Mouse (Mus musculus) G1E (cell line): ENCODE results near the gene Myf6.

ENCODE experiments used
- CTCF ChIP-seq: IDR thresholded peaks from 2 replicates; pipeline ENCODE4 v1.5.1; 2012; ENCODE audit warnings: low read depth, low read length, inconsistent platforms, mixed read lengths
- POLR2AphosphoS5 ChIP-seq: IDR thresholded peaks from 2 replicates; pipeline ENCODE4 v1.6.1; 2012; ENCODE audit warnings: low read depth, low read length, inconsistent platforms; ENCODE audit not compliant: insufficient replicate concordance

DNA sequence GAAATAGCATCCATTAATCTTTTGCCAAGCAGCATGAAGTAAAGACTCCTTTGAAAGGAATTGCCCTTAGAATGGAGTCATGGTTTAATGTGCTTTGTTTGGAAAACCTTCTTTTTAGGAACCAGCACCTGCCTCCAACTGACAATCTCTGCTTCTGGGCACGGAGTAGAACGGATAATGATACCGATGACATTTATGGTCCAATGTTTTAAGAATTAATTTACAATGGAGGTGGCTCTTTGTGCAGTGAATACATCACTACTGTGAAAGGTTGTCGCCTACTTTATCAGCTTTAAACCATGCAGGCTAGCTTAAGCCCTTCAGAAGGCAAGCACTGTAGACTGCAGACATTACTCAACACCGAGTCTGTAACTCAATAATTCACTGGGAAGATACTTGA is 22.8 kb downstream of the Myf6 start:
- TF ChIP-seq CTCF: no peak
- no peak for TF ChIP-seq POLR2AphosphoS5
